Mouse (Mus musculus) liver, postnatal 0 days (tissue): ENCODE measurements at regions not wholly inside any gene's neighbourhood (a gene's known extent, or its start where the extent isn't known, plus 50 kb on each side); places are given as distances from the start of the nearest gene placed in this dataset.

Experiments
- ATAC-seq: fragments of 200-750 bp; cut with Nextera tagmentation; 2 replicates; pipeline ENCODE4 v1.8.0; 2017; ENCODE audit warnings: mild to moderate bottlenecking, moderate library complexity
- DNase-seq: peaks from one replicate; pipeline ENCODE4 v3.0.0-alpha.2; 2016
- H3K27ac ChIP-seq: fragments of 300-500 bp; sonication (generic); 2 replicates; pipeline ENCODE4 v1.5.1; 2014; ENCODE audit warnings: antibody characterized with exemption, moderate library complexity, mild to moderate bottlenecking, low read depth
- H3K27me3 ChIP-seq: fragments of 300-500 bp; sonication (generic); 2 replicates; pipeline ENCODE4 v1.6.1; 2014; ENCODE audit warnings: low read length, control low read depth, mixed read lengths; ENCODE audit not compliant: insufficient read depth
- H3K36me3 ChIP-seq: fragments of 300-500 bp; sonication (generic); replicated peaks from 2 replicates; pipeline ENCODE4 v1.6.1; 2014; ENCODE audit warnings: mild to moderate bottlenecking, control low read depth, low read length, moderate library complexity, mixed read lengths; ENCODE audit not compliant: insufficient read depth
- H3K4me1 ChIP-seq: fragments of 300-500 bp; sonication (generic); 2 replicates; pipeline ENCODE4 v1.6.1; 2014; ENCODE audit warnings: antibody characterized with exemption, mild to moderate bottlenecking, control low read depth; ENCODE audit not compliant: insufficient read depth
- H3K4me2 ChIP-seq: fragments of 300-500 bp; sonication (generic); 2 replicates; pipeline ENCODE4 v1.6.1; 2014; ENCODE audit warnings: low read depth, mild to moderate bottlenecking, low read length, moderate library complexity, mixed read lengths
- H3K4me3 ChIP-seq: fragments of 300-500 bp; sonication (generic); 2 replicates; pipeline ENCODE4 v1.5.1; 2014; ENCODE audit warnings: low read depth, low read length
- H3K9ac ChIP-seq: fragments of 300-500 bp; sonication (generic); replicated peaks from 2 replicates; pipeline ENCODE4 v1.6.1; 2014; ENCODE audit warnings: mild to moderate bottlenecking, moderate library complexity
- H3K9me3 ChIP-seq: fragments of 300-500 bp; sonication (generic); 2 replicates; pipeline ENCODE4 v1.6.1; 2016; ENCODE audit warnings: mild to moderate bottlenecking, control low read depth, low read length, mixed read lengths
- CTCF ChIP-seq: sonication (generic); IDR thresholded peaks from 2 replicates; pipeline ENCODE4 v1.5.1; 2016; ENCODE audit warnings: antibody characterized with exemption, low read depth
- EP300 ChIP-seq: IDR thresholded peaks from 2 replicates; pipeline ENCODE4 v1.6.1; 2016; ENCODE audit warnings: antibody characterized with exemption, low read depth, mild to moderate bottlenecking
- WGBS: fragments of 180-500 bp; shearing (Covaris S2); extraction: QIAGEN DNeasy Blood & Tissue Kit; methylation state at CpG from one replicate; pipeline ENCODE4 v1.1.7; 2014; ENCODE audit not compliant: insufficient replicate concordance; 5-methylcytosine and 5-hydroxymethylcytosine counted together

GRCm38 (mm10) chr2:173930606-173931177 is 145.4 kb upstream of the Stx16 start:
- H3K4me2 ChIP-seq: no peak overlapping the region
- WGBS: 79% methylated on average over 17 of the region's 17 CpGs
- H3K9me3 ChIP-seq: no peaks in the 10 kb centered on the region; the same call in 1 of the 2 replicates
- DNase-seq (no peak), ATAC-seq (no peak)
- TF ChIP-seq EP300 (no peak), CTCF (no peak)
- no peak overlapping the region for H3K4me3 ChIP-seq
- H3K27me3 ChIP-seq: no peaks in the 10 kb centered on the region
- no peak overlapping the region for H3K9ac ChIP-seq
- no peaks in the 10 kb centered on the region for H3K4me1 ChIP-seq
- H3K36me3 ChIP-seq: no peaks in the 10 kb centered on the region
- no peak overlapping the region for H3K27ac ChIP-seq

GRCm38 (mm10) chr2:173935706-173936105 is 140.4 kb upstream of the Stx16 start:
- ATAC-seq: no peak
- no peaks in the 10 kb centered on the region for H3K27me3 ChIP-seq
- H3K9me3 ChIP-seq: no peaks in the 10 kb centered on the region; the same call in 1 of the 2 replicates
- no peaks in the 10 kb centered on the region for H3K36me3 ChIP-seq
- H3K4me1 ChIP-seq: no peaks in the 10 kb centered on the region
- peak; percentile 4 for DNase-seq
- H3K4me2 ChIP-seq: no peak overlapping the region
- WGBS: 81% methylated on average over 5 of the region's 5 CpGs
- H3K27ac ChIP-seq: no peak overlapping the region
- no peak overlapping the region for H3K4me3 ChIP-seq
- no peak overlapping the region for H3K9ac ChIP-seq
- TF ChIP-seq EP300: no peak
- no peak for TF ChIP-seq CTCF

- Histone ChIP-seq H3K9me3 (no peaks in the 10 kb centered on the region; the same call in 1 of the 2 replicates), H3K4me2 (no peak overlapping the region), H3K27ac (no peak overlapping the region), H3K4me3 (no peak overlapping the region), H3K36me3 (no peaks in the 10 kb centered on the region), H3K4me1 (no peaks in the 10 kb centered on the region), H3K9ac (no peak overlapping the region), H3K27me3 (no peaks in the 10 kb centered on the region)
- DNase-seq: peak; percentile 8
- TF ChIP-seq CTCF: no peak
- no peak for TF ChIP-seq EP300
- ATAC-seq: no peak
- WGBS: 76% methylated on average over 18 of the region's 18 CpGs
These were observed 138.3 kb upstream of the Stx16 start for GRCm38 (mm10) chr2:173937531-173938439.

DNA sequence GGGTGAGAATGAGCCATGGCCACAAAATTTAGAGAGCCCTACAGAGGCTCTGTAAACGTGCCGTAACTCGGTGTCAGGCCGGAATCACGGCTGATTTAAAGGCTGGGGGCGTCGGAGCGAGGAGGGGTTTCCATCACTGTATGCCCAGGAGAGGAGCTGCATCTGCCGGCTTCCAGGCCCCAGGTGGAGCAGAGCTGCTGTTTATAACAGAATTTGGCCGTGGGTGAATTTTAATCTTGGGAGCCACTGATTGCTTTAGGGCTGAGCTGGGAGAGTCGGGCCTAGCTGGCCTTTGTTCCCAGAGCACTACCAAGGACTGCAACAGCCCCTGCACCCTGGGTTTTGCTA is 137.7 kb upstream of the Stx16 start:
- H3K4me3 ChIP-seq: no peak overlapping the region
- H3K9ac ChIP-seq: no peak overlapping the region
- 75% methylated on average over 11 of the region's 11 CpGs for WGBS
- no peak for ATAC-seq
- H3K27ac ChIP-seq: no peak overlapping the region
- H3K4me1 ChIP-seq: no peaks in the 10 kb centered on the region
- TF ChIP-seq EP300: no peak
- no peak for TF ChIP-seq CTCF
- DNase-seq: no peak
- H3K27me3 ChIP-seq: no peaks in the 10 kb centered on the region
- H3K36me3 ChIP-seq: no peaks in the 10 kb centered on the region
- H3K4me2 ChIP-seq: no peak overlapping the region
- no peaks in the 10 kb centered on the region for H3K9me3 ChIP-seq

- Histone ChIP-seq H3K27me3 (no peaks in the 10 kb centered on the region), H3K9ac (no peak overlapping the region), H3K9me3 (no peaks in the 10 kb centered on the region), H3K36me3 (no peaks in the 10 kb centered on the region), H3K4me3 (no peak overlapping the region), H3K4me2 (no peak overlapping the region), H3K4me1 (no peaks in the 10 kb centered on the region), H3K27ac (no peak overlapping the region)
- TF ChIP-seq CTCF (no peak), EP300 (no peak)
- 81% methylated on average over 5 of the region's 5 CpGs for WGBS
- no peak for DNase-seq
- no peak for ATAC-seq
These were observed 130.7 kb upstream of the Stx16 start for GRCm38 (mm10) chr2:173945441-173945840.

GRCm38 (mm10) chr2:173948586-173948985 is 127.5 kb upstream of the Stx16 start:
- Histone ChIP-seq H3K4me3 (no peak overlapping the region), H3K9me3 (no peaks in the 10 kb centered on the region), H3K27ac (no peak overlapping the region), H3K27me3 (no peaks in the 10 kb centered on the region), H3K4me1 (no peaks in the 10 kb centered on the region), H3K36me3 (no peaks in the 10 kb centered on the region), H3K9ac (no peak overlapping the region), H3K4me2 (no peak overlapping the region)
- DNase-seq (peak; percentile 7), ATAC-seq (no peak)
- TF ChIP-seq CTCF: no peak
- TF ChIP-seq EP300: no peak
- 76% methylated on average over 5 of the region's 5 CpGs for WGBS
